ENCODE assay signal across 15 mouse cellular contexts in genomic region chr12:110200471-110200870, GRCm38 (mm10).
"Had no signal": no experiment of that assay in that cellular context is flagged by ENCODE, and none has a peak within 500 bp of the region (broad histone marks: within the 10 kb centered on the region; RNA-seq: fewer than 3 reads in every experiment).

No protein-coding gene starts in this region.

- H3K27me3 ChIP-seq: liver, embryonic 13.5 days had no signal

- H3K27ac ChIP-seq: left cerebral cortex, adult 2 months; limb, embryonic 10.5 days; liver, embryonic 13.5 days; lung, embryonic 15.5 days; macrophage had no signal

- H3K9me3 ChIP-seq: limb, embryonic 10.5 days; liver, embryonic 13.5 days; lung, embryonic 15.5 days; megakaryocyte, embryonic 14.5 days had no signal

- DNase-seq: liver, embryonic 13.5 days; liver, postnatal 0 days; lung, postnatal 14 days; right cerebral cortex, postnatal 25 days; thymus, adult 18-20 months; thymus, postnatal 14 days had no signal

- H3K4me1 ChIP-seq: megakaryocyte, embryonic 14.5 days had no signal

- H3K4me3 ChIP-seq: left cerebral cortex, adult 2 months; limb, embryonic 10.5 days; liver, embryonic 13.5 days; lung, embryonic 15.5 days; megakaryocyte, embryonic 14.5 days had no signal

- ATAC-seq: inflammation-experienced regulatory T-cells, adult 6 months; intestine, postnatal 0 days; liver, postnatal 0 days; midbrain, embryonic 16.5 days had no signal

- H3K4me2 ChIP-seq: liver, embryonic 13.5 days; lung, embryonic 15.5 days; midbrain, embryonic 11.5 days had no signal

- H3K9ac ChIP-seq: liver, embryonic 13.5 days; liver, postnatal 0 days; lung, embryonic 15.5 days had no signal

- H3K36me3 ChIP-seq: limb, embryonic 10.5 days; liver, embryonic 13.5 days; lung, embryonic 15.5 days had no signal
